Mouse (Mus musculus): ENCODE measurements at regions not wholly inside any gene's neighbourhood (a gene's known extent, or its start where the extent isn't known, plus 50 kb on each side); places are given as distances from the start of the nearest gene placed in this dataset.

GRCm38 (mm10) chr1:19754346-19754745 is 545.6 kb downstream of the Tfap2b start:
- Histone ChIP-seq H3K9me3 (replicated peaks) (no peaks in the 10 kb centered on the region), H3K4me3 (no peak overlapping the region), H3K27me3 (no peaks in the 10 kb centered on the region), H3K27ac (no peak overlapping the region), H3K4me2 (no peak overlapping the region), H3K36me3 (ENCODE audit: poor library complexity, severe bottlenecking) (no peaks in the 10 kb centered on the region), H3K4me1 (no peaks in the 10 kb centered on the region), H3K9ac (no peak overlapping the region)
- ATAC-seq, result no peak
- 88% methylated on average over 2 of the region's 2 CpGs for WGBS

GRCm38 (mm10) chr1:19757921-19758436 is 549.3 kb downstream of the Tfap2b start:
- no peak overlapping the region for H3K27ac ChIP-seq
- no peaks in the 10 kb centered on the region for H3K4me1 ChIP-seq
- no peak overlapping the region for H3K4me2 ChIP-seq
- H3K9ac ChIP-seq, result no peak overlapping the region
- H3K9me3 ChIP-seq (replicated peaks), result no peaks in the 10 kb centered on the region
- no peaks in the 10 kb centered on the region for H3K36me3 ChIP-seq (ENCODE audit: poor library complexity, severe bottlenecking)
- WGBS, result 5% methylated on average over 3 of the region's 3 CpGs
- H3K27me3 ChIP-seq, result no peaks in the 10 kb centered on the region
- H3K4me3 ChIP-seq, result no peak overlapping the region
- ATAC-seq, result no peak

- no peak overlapping the region for H3K27ac ChIP-seq
- no peak overlapping the region for H3K9ac ChIP-seq
- H3K4me3 ChIP-seq, result no peak overlapping the region
- H3K36me3 ChIP-seq (ENCODE audit: poor library complexity, severe bottlenecking), result no peaks in the 10 kb centered on the region
- H3K9me3 ChIP-seq (replicated peaks), result no peaks in the 10 kb centered on the region
- no peaks in the 10 kb centered on the region for H3K4me1 ChIP-seq
- 0 out of 2 replicates have a peak, but pooled peaks have one; percentile 33 for ATAC-seq
- no peaks in the 10 kb centered on the region for H3K27me3 ChIP-seq
- H3K4me2 ChIP-seq, result no peak overlapping the region
Measured at GRCm38 (mm10) chr1:19766879-19767278, 558.2 kb downstream of the Tfap2b start.

GRCm38 (mm10) chr1:19772266-19772665 is 563.6 kb downstream of the Tfap2b start:
- Histone ChIP-seq H3K4me2 (no peak overlapping the region), H3K27me3 (no peaks in the 10 kb centered on the region), H3K4me1 (no peaks in the 10 kb centered on the region), H3K36me3 (ENCODE audit: poor library complexity, severe bottlenecking) (no peaks in the 10 kb centered on the region), H3K9me3 (replicated peaks) (no peaks in the 10 kb centered on the region), H3K27ac (no peak overlapping the region), H3K9ac (no peak overlapping the region), H3K4me3 (no peak overlapping the region)
- no peak for ATAC-seq

- no peak overlapping the region for H3K9ac ChIP-seq
- no peaks in the 10 kb centered on the region for H3K27me3 ChIP-seq
- no peaks in the 10 kb centered on the region for H3K4me1 ChIP-seq
- 4% methylated on average over 1 of the region's 1 CpGs for WGBS
- no peaks in the 10 kb centered on the region for H3K36me3 ChIP-seq (ENCODE audit: poor library complexity, severe bottlenecking)
- H3K4me2 ChIP-seq, result no peak overlapping the region
- no peak for ATAC-seq
- no peak overlapping the region for H3K27ac ChIP-seq
- H3K4me3 ChIP-seq, result no peak overlapping the region
- H3K9me3 ChIP-seq (replicated peaks), result no peaks in the 10 kb centered on the region
Measured at GRCm38 (mm10) chr1:19774502-19774901, 565.8 kb downstream of the Tfap2b start.

GRCm38 (mm10) chr1:19777542-19777941 is 568.8 kb downstream of the Tfap2b start:
- H3K4me2 ChIP-seq, result no peak overlapping the region
- no peak overlapping the region for H3K4me3 ChIP-seq
- no peaks in the 10 kb centered on the region for H3K27me3 ChIP-seq
- no peaks in the 10 kb centered on the region for H3K36me3 ChIP-seq (ENCODE audit: poor library complexity, severe bottlenecking)
- H3K9me3 ChIP-seq (replicated peaks), result no peaks in the 10 kb centered on the region
- no peak overlapping the region for H3K9ac ChIP-seq
- no peak for ATAC-seq
- 74% methylated on average over 1 of the region's 1 CpGs for WGBS
- no peak overlapping the region for H3K27ac ChIP-seq
- H3K4me1 ChIP-seq, result no peaks in the 10 kb centered on the region

GRCm38 (mm10) chr1:19786971-19787370 is 578.3 kb downstream of the Tfap2b start:
- Histone ChIP-seq H3K36me3 (ENCODE audit: poor library complexity, severe bottlenecking) (no peaks in the 10 kb centered on the region), H3K4me1 (no peaks in the 10 kb centered on the region)
- 83% methylated on average over 2 of the region's 2 CpGs for WGBS

GRCm38 (mm10) chr1:19794124-19794523 is 585.4 kb downstream of the Tfap2b start:
- no peak overlapping the region for H3K27ac ChIP-seq
- no peak for ATAC-seq
- no peaks in the 10 kb centered on the region for H3K9me3 ChIP-seq (replicated peaks)
- no peaks in the 10 kb centered on the region for H3K4me1 ChIP-seq
- no peak overlapping the region for H3K9ac ChIP-seq
- no peaks in the 10 kb centered on the region for H3K27me3 ChIP-seq
- H3K4me3 ChIP-seq, result no peak overlapping the region
- no peaks in the 10 kb centered on the region for H3K36me3 ChIP-seq (ENCODE audit: poor library complexity, severe bottlenecking)
- H3K4me2 ChIP-seq, result no peak overlapping the region
- WGBS, result 84% methylated on average over 2 of the region's 2 CpGs

More at GRCm38 (mm10) chr1:19786971-19787370, 578.3 kb downstream of the Tfap2b start:
- no peak overlapping the region for H3K9ac ChIP-seq
- H3K27me3 ChIP-seq, result no peaks in the 10 kb centered on the region
- no peak for ATAC-seq
- no peaks in the 10 kb centered on the region for H3K9me3 ChIP-seq (replicated peaks)
- no peak overlapping the region for H3K4me2 ChIP-seq
- no peak overlapping the region for H3K27ac ChIP-seq
- no peak overlapping the region for H3K4me3 ChIP-seq

- Histone ChIP-seq H3K4me3 (no peak overlapping the region), H3K9me3 (replicated peaks) (no peaks in the 10 kb centered on the region), H3K9ac (no peak overlapping the region), H3K27me3 (no peaks in the 10 kb centered on the region), H3K36me3 (ENCODE audit: poor library complexity, severe bottlenecking) (no peaks in the 10 kb centered on the region), H3K4me2 (no peak overlapping the region), H3K27ac (no peak overlapping the region), H3K4me1 (no peaks in the 10 kb centered on the region)
- WGBS, result 70% methylated on average over 3 of the region's 3 CpGs
- no peak for ATAC-seq
Measured at GRCm38 (mm10) chr1:19825887-19826286, 617.2 kb downstream of the Tfap2b start.

- Histone ChIP-seq H3K4me1 (no peaks in the 10 kb centered on the region), H3K9me3 (replicated peaks) (no peaks in the 10 kb centered on the region), H3K4me2 (no peak overlapping the region), H3K4me3 (no peak overlapping the region), H3K27me3 (no peaks in the 10 kb centered on the region), H3K27ac (no peak overlapping the region), H3K9ac (no peak overlapping the region), H3K36me3 (ENCODE audit: poor library complexity, severe bottlenecking) (no peaks in the 10 kb centered on the region)
- peak; percentile 50; the same call in 1 of the 2 replicates for ATAC-seq
- WGBS, result 39% methylated on average over 12 of the region's 12 CpGs
Measured at GRCm38 (mm10) chr1:19826455-19827366, 618.0 kb downstream of the Tfap2b start.

- 53% methylated on average over 3 of the region's 3 CpGs for WGBS
- Histone ChIP-seq H3K4me2 (no peak overlapping the region), H3K9ac (no peak overlapping the region), H3K36me3 (ENCODE audit: poor library complexity, severe bottlenecking) (no peaks in the 10 kb centered on the region), H3K9me3 (replicated peaks) (no peaks in the 10 kb centered on the region), H3K27ac (no peak overlapping the region), H3K4me3 (no peak overlapping the region), H3K27me3 (no peaks in the 10 kb centered on the region), H3K4me1 (no peaks in the 10 kb centered on the region)
- peak; percentile 48; the same call in 1 of the 2 replicates for ATAC-seq
Measured at GRCm38 (mm10) chr1:19849918-19850317, 641.2 kb downstream of the Tfap2b start.

- Histone ChIP-seq H3K4me3 (no peak overlapping the region), H3K9ac (no peak overlapping the region), H3K9me3 (replicated peaks) (no peaks in the 10 kb centered on the region), H3K27me3 (0 out of 2 replicates have a peak, but pooled peaks cover 2% of the 10 kb centered on the region), H3K36me3 (ENCODE audit: poor library complexity, severe bottlenecking) (no peaks in the 10 kb centered on the region), H3K4me2 (no peak overlapping the region), H3K27ac (no peak overlapping the region), H3K4me1 (no peaks in the 10 kb centered on the region)
- peak; percentile 63; the same call in 1 of the 2 replicates for ATAC-seq
Measured at GRCm38 (mm10) chr1:19857250-19857649, 648.5 kb downstream of the Tfap2b start.

Data from forebrain, embryonic 13.5 days (tissue).